Mouse (Mus musculus) bone marrow macrophage, adult 2 months (primary cell): ENCODE results near the gene Rrp7a.

Experiments used
- CTCF ChIP-seq: IDR thresholded peaks from 2 replicates; pipeline ENCODE4 v1.5.1; 2012; ENCODE audit warnings: low read depth, mild to moderate bottlenecking, low read length, moderate library complexity
- POLR2A ChIP-seq: IDR thresholded peaks from 2 replicates; pipeline ENCODE4 v1.6.1; 2012; ENCODE audit warnings: mild to moderate bottlenecking, low read depth, low read length, borderline replicate concordance

- TF ChIP-seq POLR2A = no peak
- TF ChIP-seq CTCF = no peak
Observed at GRCm38 (mm10) chr15:83093687-83094086, 28.9 kb downstream of the Rrp7a start.
